Comparison of ENCODE assay signal across 10 mouse cellular contexts in the genomic region with DNA sequence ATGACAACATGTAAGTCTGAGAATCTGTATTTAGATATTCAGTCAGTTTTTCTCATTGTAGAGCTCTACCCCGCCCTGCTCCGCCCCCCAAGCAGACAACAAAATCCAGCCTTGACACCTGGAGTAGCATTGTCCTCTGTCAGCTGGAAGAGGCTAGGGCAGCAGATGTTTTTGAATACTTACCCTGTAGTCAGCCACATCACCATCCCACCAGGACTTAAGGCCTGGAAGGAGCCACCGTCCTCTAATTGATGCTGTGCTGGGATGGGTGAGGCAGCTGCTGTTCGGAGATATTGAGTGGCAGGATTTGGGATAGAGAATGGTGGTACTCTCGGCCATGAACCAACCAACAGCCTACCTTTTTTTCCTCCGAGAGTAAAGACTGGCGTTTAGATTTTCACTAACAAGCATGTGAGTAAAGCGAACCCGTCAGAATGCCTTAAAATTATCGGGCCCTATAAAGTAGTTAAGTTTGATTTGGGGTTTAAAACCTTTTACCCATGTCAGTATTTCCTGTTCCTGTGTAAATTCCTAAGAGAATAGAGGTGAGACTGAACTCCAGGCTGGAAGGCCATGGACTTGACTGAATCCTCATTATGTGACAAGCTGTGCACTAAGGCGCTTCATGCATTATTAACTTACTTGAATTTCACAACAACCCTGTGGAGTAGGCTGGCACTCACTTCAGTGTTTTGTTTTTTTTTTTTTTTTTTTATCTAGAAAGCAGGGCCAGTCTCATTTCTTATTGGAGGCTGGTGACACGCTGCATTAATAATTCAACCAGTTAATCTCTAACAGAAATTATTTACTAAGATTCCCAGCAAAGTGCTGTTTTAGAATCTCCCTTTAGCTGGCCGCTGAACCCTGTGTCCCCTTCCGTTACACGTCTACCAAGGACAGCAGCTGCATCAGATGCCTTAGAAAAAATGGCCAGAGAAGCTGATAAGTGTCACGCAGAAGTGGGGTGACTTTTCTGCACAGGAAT. TPM values are rescaled to one million over a fixed set of nuclear protein-coding genes. Genes with fewer than 3 reads are reported as not detected.
A peak's percentile ranks its signal among the peaks of the same experiment; 100 is the strongest.
DNase-seq lines count a peak whose midpoint lies in the region; ATAC-seq and TF ChIP-seq lines count a peak whose summit lies in the region.
"Had no signal": no experiment of that assay in that cellular context is flagged by ENCODE, and none has a peak within 500 bp of the region (broad histone marks: within the 10 kb centered on the region; RNA-seq: fewer than 3 reads in every experiment).

No protein-coding gene starts in this region.

- H3K4me3 ChIP-seq in ES-Bruce4 (ENCODE audit: low read depth, low read length) = peak overlapping the region; percentile 6; the same call in 1 of the 2 replicates
- H3K4me3 ChIP-seq in hindbrain, embryonic 13.5 days = no peak overlapping the region
- H3K4me3 ChIP-seq in midbrain, embryonic 10.5 days = peak overlapping the region; percentile 40

- peak; percentile 79 for DNase-seq in Patski (ENCODE audit: low read depth, low spot score)
- no peak for DNase-seq in midbrain, embryonic 10.5 days (ENCODE audit: low spot score)
- no peak for DNase-seq in cerebellum, postnatal 36 days
- DNase-seq: layer of hippocampus, postnatal 36 days had no signal

- no peak for TF ChIP-seq POLR2A in ES-Bruce4 (IDR thresholded peaks at IDR 0.05; ENCODE audit: insufficient read depth, low read length)

- ATAC-seq in Patski = peak; percentile 73
- peak; percentile 22; the same call in 1 of the 2 replicates for ATAC-seq in hindbrain, embryonic 13.5 days (ENCODE audit: low FRiP score)
- no peak for ATAC-seq in erythroblast, adult 5-6 weeks (replicated peaks; ENCODE audit: low FRiP score, poor library complexity, severe bottlenecking)
- no peak for ATAC-seq in megakaryocyte-erythroid progenitor cell, adult 5-6 weeks (replicated peaks; ENCODE audit: low FRiP score, low TSS enrichment, poor library complexity, severe bottlenecking)
- no peak for ATAC-seq in erythroid progenitor cell, adult 5-6 weeks (replicated peaks; ENCODE audit: low FRiP score, poor library complexity, severe bottlenecking)

- H3K4me1 ChIP-seq in ES-Bruce4 (ENCODE audit: control insufficient read depth, insufficient read depth, low read length) = peaks cover 6% of the 10 kb centered on the region
- peaks cover 56% of the 10 kb centered on the region for H3K4me1 ChIP-seq in hindbrain, embryonic 13.5 days (replicated peaks)
- H3K4me1 ChIP-seq in midbrain, embryonic 10.5 days = peaks cover 56% of the 10 kb centered on the region

- H3K9me3 ChIP-seq in ES-Bruce4 (replicated peaks; ENCODE audit: control insufficient read depth, insufficient read depth, low read length, poor library complexity, severe bottlenecking) = no peaks in the 10 kb centered on the region
- H3K9me3 ChIP-seq in hindbrain, embryonic 13.5 days = no peaks in the 10 kb centered on the region
- H3K9me3 ChIP-seq in midbrain, embryonic 10.5 days (replicated peaks) = no peaks in the 10 kb centered on the region

- H3K4me2 ChIP-seq in hindbrain, embryonic 13.5 days = peak overlapping the region; percentile 38

- no peak overlapping the region for H3K9ac ChIP-seq in ES-Bruce4 (ENCODE audit: low read depth, poor library complexity, severe bottlenecking)
- H3K9ac ChIP-seq in hindbrain, embryonic 13.5 days = no peak overlapping the region

- no peaks in the 10 kb centered on the region; the same call in 1 of the 2 replicates for H3K36me3 ChIP-seq in ES-Bruce4 (ENCODE audit: control insufficient read depth, insufficient read depth, low read length, poor library complexity, severe bottlenecking)
- no peaks in the 10 kb centered on the region for H3K36me3 ChIP-seq in hindbrain, embryonic 13.5 days
- peaks cover 23% of the 10 kb centered on the region for H3K36me3 ChIP-seq in midbrain, embryonic 10.5 days

- TF ChIP-seq EP300 in ES-Bruce4 (IDR thresholded peaks at IDR 0.05; ENCODE audit: insufficient read depth, low read depth, low read length) = peak; percentile 90

- POLR2A ChIA-PET in Patski (lab: Charles Lee) = no interaction called here

- no peak for TF ChIP-seq CTCF in ES-Bruce4 (IDR thresholded peaks at IDR 0.05; ENCODE audit: low read depth, low read length)
- no peak for TF ChIP-seq CTCF in Patski (IDR thresholded peaks at IDR 0.05)

- in situ Hi-C loops in Patski (cut with MboI; ENCODE audit: low pct_unique_long_range_greater_than_20kb) = loop anchor here (5.0 kb wide), 1 partner anchor 42 kb away; no protein-coding TSS in a partner anchor

- WGBS in hindbrain, embryonic 13.5 days = 20% methylated on average over 16 of the region's 16 CpGs
- WGBS in midbrain, embryonic 10.5 days = 29% methylated on average over 16 of the region's 16 CpGs

- peak overlapping the region; percentile 91 for H3K27ac ChIP-seq in ES-Bruce4 (ENCODE audit: insufficient read depth, low read length)
- H3K27ac ChIP-seq in hindbrain, embryonic 13.5 days = peak overlapping the region; percentile 85
- peak overlapping the region; percentile 87 for H3K27ac ChIP-seq in midbrain, embryonic 10.5 days (replicated peaks)
- H3K27ac ChIP-seq: macrophage had no signal

- no peaks in the 10 kb centered on the region for H3K27me3 ChIP-seq in ES-Bruce4 (ENCODE audit: control insufficient read depth, insufficient read depth, low read length, poor library complexity, severe bottlenecking)
- H3K27me3 ChIP-seq in Patski = no peaks in the 10 kb centered on the region
- no peaks in the 10 kb centered on the region for H3K27me3 ChIP-seq in hindbrain, embryonic 13.5 days
- no peaks in the 10 kb centered on the region for H3K27me3 ChIP-seq in midbrain, embryonic 10.5 days (ENCODE audit: low read depth, poor library complexity, severe bottlenecking)

- CTCF ChIA-PET in Patski (lab: Charles Lee) = interaction anchor here (0.9 kb wide), 1 partner anchor 9 kb away, joined by 3 read pairs; no protein-coding TSS in a partner anchor

RNA-seq across cellular contexts. Expression of gene Plpp3, which starts 13.0 kb away (rescaled TPM):
- polyA plus RNA-seq in ES-Bruce4 (2011; ENCODE audit: insufficient read depth, insufficient read length, low read depth, missing spikeins) (16.1 and 17.5 TPM in 2 replicates), Patski (2021) (51.7 TPM)
- polyA plus RNA-seq in hindbrain, embryonic 13.5 days (2015; fragmentation: Nextera tagmentation; extraction: Ambion mirVana) = 79.0 and 81.9 TPM in 2 replicates
- 44.5 and 55.6 TPM in 2 replicates for polyA plus RNA-seq in midbrain, embryonic 10.5 days (2016; fragmentation: Nextera tagmentation; extraction: Ambion mirVana)
- total RNA-seq in erythroblast, adult 5-6 weeks (2015; ENCODE audit: low replicate concordance) = 0.58 TPM in 1 of 2 replicates, not detected in the other
- total RNA-seq in erythroblast, adult 5-6 weeks (2017; ENCODE audit: low replicate concordance) = 0.09 TPM in 1 of 2 replicates, not detected in the other
- 0.47 and 0.94 TPM in 2 replicates for total RNA-seq in megakaryocyte-erythroid progenitor cell, adult 5-6 weeks (2014; fragmentation: Nextera tagmentation)
- total RNA-seq in megakaryocyte-erythroid progenitor cell, adult 5-6 weeks (2017) = 0.72 TPM in 1 of 2 replicates, not detected in the other
- 0.84 and 3.2 TPM in 2 replicates for total RNA-seq in erythroid progenitor cell, adult 5-6 weeks (2015; ENCODE audit: low replicate concordance)
- total RNA-seq in erythroid progenitor cell, adult 5-6 weeks (2017; ENCODE audit: low replicate concordance) = 0.08 and 0.64 TPM in 2 replicates

Comparison
In these comparisons a context has a peak if more than half of its experiments do, and no peak if none do; other contexts are left out.
1. ATAC-seq: peak in Patski (single experiment) and hindbrain, embryonic 13.5 days (single experiment); none in erythroblast, adult 5-6 weeks (single experiment), megakaryocyte-erythroid progenitor cell, adult 5-6 weeks (single experiment) and erythroid progenitor cell, adult 5-6 weeks (single experiment).
2. Peak in every context shown above with its lines, with median percentiles within 50 percentile points of each other: H3K27ac ChIP-seq.